Mouse (Mus musculus) liver, postnatal 0 days (tissue): Measurements from ENCODE around the gene Dact1.

Source experiments
- CTCF ChIP-seq: sonication (generic); IDR thresholded peaks from 2 replicates; pipeline ENCODE4 v1.5.1; 2016; ENCODE audit warnings: antibody characterized with exemption, low read depth
- EP300 ChIP-seq: IDR thresholded peaks from 2 replicates; pipeline ENCODE4 v1.6.1; 2016; ENCODE audit warnings: antibody characterized with exemption, low read depth, mild to moderate bottlenecking

- TF ChIP-seq CTCF = no peak
- no peak for TF ChIP-seq EP300
Measured at GRCm38 (mm10) chr12:71337896-71338463, 28.3 kb downstream of the Dact1 start.
